Mouse (Mus musculus) myocyte (in vitro differentiated cells): ENCODE measurements around the gene Smyd1.

Source experiments
- MAX ChIP-seq: IDR thresholded peaks from one replicate; pipeline ENCODE4 v1.6.1; 2011; ENCODE audit warnings: low read depth, mild to moderate bottlenecking, control low read depth
- MYOG ChIP-seq, 3 experiments: IDR thresholded peaks; one replicate each; pipeline ENCODE4 v1.6.1; 2011; ENCODE audit warnings: control low read depth in 2 of 3, low read depth in 2 of 3, mild to moderate bottlenecking in 2 of 3; ENCODE audit not compliant: insufficient read length in 2 of 3, control insufficient read depth in 1 of 3, insufficient read depth in 1 of 3
- POLR2A ChIP-seq: IDR thresholded peaks from one replicate; pipeline ENCODE4 v1.6.1; 2011; ENCODE audit warnings: low read depth, mild to moderate bottlenecking, control low read depth, moderate library complexity; ENCODE audit not compliant: insufficient read length
- USF1 ChIP-seq: IDR thresholded peaks from one replicate; pipeline ENCODE4 v1.6.1; 2011; ENCODE audit warnings: low read depth, mild to moderate bottlenecking, control low read depth, moderate library complexity

GRCm38 (mm10) chr6:71254456-71254855 is 67.6 kb downstream of the Smyd1 start:
- TF ChIP-seq MAX, result no peak
- no peak for TF ChIP-seq USF1
- TF ChIP-seq POLR2A, result no peak
- no peak for TF ChIP-seq MYOG (IDR thresholded peaks at IDR 0.05; ENCODE audit: control insufficient read depth in 1 of 3, insufficient read depth in 1 of 3, insufficient read length in 2 of 3, low read depth in 2 of 3)
